Mouse (Mus musculus): ENCODE measurements around the gene Haus4. TPM values are rescaled to one million over a fixed set of nuclear protein-coding genes. Genes with fewer than 3 reads are reported as not detected.

The Haus4 gene
- polyA plus RNA-seq, 1 experiment from 2014 or later = 60.9 TPM

DNA sequence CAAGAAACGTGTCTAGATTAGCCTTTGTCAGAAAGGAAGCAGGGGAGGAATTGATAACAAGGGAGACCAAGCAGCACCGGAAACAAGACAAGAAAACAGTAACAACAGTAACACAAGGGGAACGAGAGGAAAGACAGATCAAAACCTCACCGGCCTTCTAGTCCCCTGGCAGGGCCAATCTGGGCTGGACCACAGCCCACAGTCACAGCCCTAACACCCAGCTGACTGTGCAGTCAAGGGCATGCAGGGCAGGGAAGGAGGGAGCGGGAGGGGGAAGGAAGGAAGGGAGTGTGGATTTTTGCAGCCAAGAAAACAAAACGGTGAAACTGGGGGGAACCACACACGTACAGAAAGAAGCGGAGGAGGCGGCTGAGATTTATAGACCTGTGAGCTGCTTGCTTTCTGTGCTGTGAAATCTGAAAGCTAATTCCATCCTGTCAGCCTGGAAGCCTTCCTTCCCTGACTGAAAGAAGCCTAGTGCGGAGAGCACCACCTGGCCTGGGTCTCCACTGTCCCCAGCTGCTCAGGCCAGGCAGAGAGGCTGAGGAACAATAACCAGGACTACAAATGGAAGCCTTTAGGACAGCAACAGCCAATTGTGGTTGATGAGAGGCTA is 38.0 kb upstream of the Haus4 start:
- ATAC-seq (ENCODE audit: low FRiP score, low TSS enrichment) = peak; percentile 86

GRCm38 (mm10) chr14:54591056-54591455 is 36.6 kb upstream of the Haus4 start:
- no peak overlapping the region for H3K4me3 ChIP-seq (ENCODE audit: low read length)
- H3K4me2 ChIP-seq (replicated peaks; ENCODE audit: low read depth, low read length) = no peak overlapping the region
- H3K36me3 ChIP-seq (ENCODE audit: control insufficient read depth, insufficient read depth, low read length) = peaks cover 6% of the 10 kb centered on the region; the same call in 1 of the 2 replicates
- peaks cover 14% of the 10 kb centered on the region for H3K4me1 ChIP-seq (ENCODE audit: control insufficient read depth, insufficient read depth, low read length)
- no peaks in the 10 kb centered on the region for H3K27me3 ChIP-seq (ENCODE audit: control insufficient read depth, insufficient read depth, low read length)
- no peak overlapping the region for H3K27ac ChIP-seq (ENCODE audit: low read depth, low read length)
- 0 out of 2 replicates have a peak, but pooled peaks cover 5% of the 10 kb centered on the region for H3K9me3 ChIP-seq (ENCODE audit: control insufficient read depth, low read length)
- no peak overlapping the region for H3K9ac ChIP-seq (ENCODE audit: low read depth, low read length)
- WGBS = 93% methylated on average over 16 of the region's 16 CpGs
- ATAC-seq (ENCODE audit: low FRiP score, low TSS enrichment) = no peak

More for the DNA sequence above, 38.0 kb upstream of the Haus4 start:
- WGBS = 13% methylated on average over 10 of the region's 10 CpGs
- Histone ChIP-seq H3K4me3 (ENCODE audit: low read length) (no peak overlapping the region), H3K27ac (ENCODE audit: low read depth, low read length) (peak overlapping the region; percentile 90), H3K36me3 (ENCODE audit: control insufficient read depth, insufficient read depth, low read length) (peaks cover 6% of the 10 kb centered on the region; the same call in 1 of the 2 replicates), H3K9ac (ENCODE audit: low read depth, low read length) (peak overlapping the region; percentile 31; the same call in 1 of the 2 replicates), H3K9me3 (ENCODE audit: control insufficient read depth, low read length) (0 out of 2 replicates have a peak, but pooled peaks cover 5% of the 10 kb centered on the region), H3K4me2 (replicated peaks; ENCODE audit: low read depth, low read length) (no peak overlapping the region; the same call in 1 of the 2 replicates), H3K4me1 (ENCODE audit: control insufficient read depth, insufficient read depth, low read length) (peaks cover 14% of the 10 kb centered on the region), H3K27me3 (ENCODE audit: control insufficient read depth, insufficient read depth, low read length) (no peaks in the 10 kb centered on the region)

GRCm38 (mm10) chr14:54583681-54584338 is 29.4 kb upstream of the Haus4 start:
- 43% methylated on average over 7 of the region's 7 CpGs for WGBS
- no peak overlapping the region for H3K9ac ChIP-seq (ENCODE audit: low read depth, low read length)
- H3K36me3 ChIP-seq (ENCODE audit: control insufficient read depth, insufficient read depth, low read length) = peaks cover 3% of the 10 kb centered on the region; the same call in 1 of the 2 replicates
- no peaks in the 10 kb centered on the region for H3K9me3 ChIP-seq (ENCODE audit: control insufficient read depth, low read length)
- no peaks in the 10 kb centered on the region for H3K27me3 ChIP-seq (ENCODE audit: control insufficient read depth, insufficient read depth, low read length)
- 0 out of 2 replicates have a peak, but pooled peaks cover 2% of the 10 kb centered on the region for H3K4me1 ChIP-seq (ENCODE audit: control insufficient read depth, insufficient read depth, low read length)
- H3K4me2 ChIP-seq (replicated peaks; ENCODE audit: low read depth, low read length) = no peak overlapping the region
- H3K4me3 ChIP-seq (ENCODE audit: low read length) = no peak overlapping the region
- peak; percentile 56 for ATAC-seq (ENCODE audit: low FRiP score, low TSS enrichment)
- H3K27ac ChIP-seq (ENCODE audit: low read depth, low read length) = no peak overlapping the region

- H3K27me3 ChIP-seq (ENCODE audit: control insufficient read depth, insufficient read depth, low read length) = no peaks in the 10 kb centered on the region
- H3K9me3 ChIP-seq (ENCODE audit: control insufficient read depth, low read length) = no peaks in the 10 kb centered on the region
- 84% methylated on average over 9 of the region's 9 CpGs for WGBS
- no peak overlapping the region for H3K4me2 ChIP-seq (replicated peaks; ENCODE audit: low read depth, low read length)
- H3K4me3 ChIP-seq (ENCODE audit: low read length) = no peak overlapping the region
- H3K4me1 ChIP-seq (ENCODE audit: control insufficient read depth, insufficient read depth, low read length) = peaks cover 7% of the 10 kb centered on the region; the same call in 1 of the 2 replicates
- ATAC-seq (ENCODE audit: low FRiP score, low TSS enrichment) = no peak
- no peak overlapping the region for H3K9ac ChIP-seq (ENCODE audit: low read depth, low read length)
- no peak overlapping the region for H3K27ac ChIP-seq (ENCODE audit: low read depth, low read length)
- peaks cover 3% of the 10 kb centered on the region; the same call in 1 of the 2 replicates for H3K36me3 ChIP-seq (ENCODE audit: control insufficient read depth, insufficient read depth, low read length)
Measured at GRCm38 (mm10) chr14:54582536-54582935, 28.1 kb upstream of the Haus4 start.

DNA sequence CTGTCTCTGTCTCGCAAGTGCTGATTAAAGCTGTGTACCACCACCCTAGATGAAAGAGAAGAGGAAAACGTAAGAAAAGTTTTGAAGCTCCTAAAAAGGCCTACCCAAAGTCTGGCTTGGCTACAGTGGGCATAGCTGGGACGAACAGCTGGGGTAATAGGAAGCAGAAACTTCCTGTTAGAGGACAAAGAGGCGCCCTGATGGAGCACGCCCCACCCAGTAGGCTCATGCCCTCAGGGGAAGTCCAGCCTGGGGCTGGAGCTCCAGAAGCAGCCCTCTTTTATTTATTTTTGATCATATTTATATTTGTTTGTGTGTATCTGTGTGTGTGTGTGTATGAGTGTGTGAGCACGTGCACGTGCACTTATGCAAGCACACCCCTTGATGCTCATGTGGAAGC is 25.2 kb upstream of the Haus4 start:
- Histone ChIP-seq H3K27me3 (ENCODE audit: control insufficient read depth, insufficient read depth, low read length) (no peaks in the 10 kb centered on the region), H3K9me3 (ENCODE audit: control insufficient read depth, low read length) (no peaks in the 10 kb centered on the region), H3K9ac (ENCODE audit: low read depth, low read length) (no peak overlapping the region), H3K27ac (ENCODE audit: low read depth, low read length) (no peak overlapping the region), H3K4me3 (ENCODE audit: low read length) (no peak overlapping the region), H3K36me3 (ENCODE audit: control insufficient read depth, insufficient read depth, low read length) (no peaks in the 10 kb centered on the region; the same call in 1 of the 2 replicates), H3K4me1 (ENCODE audit: control insufficient read depth, insufficient read depth, low read length) (peaks cover 15% of the 10 kb centered on the region; the same call in 1 of the 2 replicates), H3K4me2 (replicated peaks; ENCODE audit: low read depth, low read length) (no peak overlapping the region)
- no peak for ATAC-seq (ENCODE audit: low FRiP score, low TSS enrichment)
- 86% methylated on average over 7 of the region's 7 CpGs for WGBS

GRCm38 (mm10) chr14:54578063-54578462 is 23.6 kb upstream of the Haus4 start:
- Histone ChIP-seq H3K36me3 (ENCODE audit: control insufficient read depth, insufficient read depth, low read length) (peaks cover 5% of the 10 kb centered on the region; the same call in 1 of the 2 replicates), H3K4me2 (replicated peaks; ENCODE audit: low read depth, low read length) (peak overlapping the region; percentile 90), H3K27me3 (ENCODE audit: control insufficient read depth, insufficient read depth, low read length) (no peaks in the 10 kb centered on the region), H3K9me3 (ENCODE audit: control insufficient read depth, low read length) (no peaks in the 10 kb centered on the region), H3K27ac (ENCODE audit: low read depth, low read length) (peak overlapping the region; percentile 97), H3K9ac (ENCODE audit: low read depth, low read length) (peak overlapping the region; percentile 95), H3K4me1 (ENCODE audit: control insufficient read depth, insufficient read depth, low read length) (peaks cover 30% of the 10 kb centered on the region), H3K4me3 (ENCODE audit: low read length) (peak overlapping the region; percentile 95)
- under 1% methylated on average over 10 of the region's 10 CpGs for WGBS
- peak; percentile 7; the same call in 1 of the 2 replicates for ATAC-seq (ENCODE audit: low FRiP score, low TSS enrichment)

DNA sequence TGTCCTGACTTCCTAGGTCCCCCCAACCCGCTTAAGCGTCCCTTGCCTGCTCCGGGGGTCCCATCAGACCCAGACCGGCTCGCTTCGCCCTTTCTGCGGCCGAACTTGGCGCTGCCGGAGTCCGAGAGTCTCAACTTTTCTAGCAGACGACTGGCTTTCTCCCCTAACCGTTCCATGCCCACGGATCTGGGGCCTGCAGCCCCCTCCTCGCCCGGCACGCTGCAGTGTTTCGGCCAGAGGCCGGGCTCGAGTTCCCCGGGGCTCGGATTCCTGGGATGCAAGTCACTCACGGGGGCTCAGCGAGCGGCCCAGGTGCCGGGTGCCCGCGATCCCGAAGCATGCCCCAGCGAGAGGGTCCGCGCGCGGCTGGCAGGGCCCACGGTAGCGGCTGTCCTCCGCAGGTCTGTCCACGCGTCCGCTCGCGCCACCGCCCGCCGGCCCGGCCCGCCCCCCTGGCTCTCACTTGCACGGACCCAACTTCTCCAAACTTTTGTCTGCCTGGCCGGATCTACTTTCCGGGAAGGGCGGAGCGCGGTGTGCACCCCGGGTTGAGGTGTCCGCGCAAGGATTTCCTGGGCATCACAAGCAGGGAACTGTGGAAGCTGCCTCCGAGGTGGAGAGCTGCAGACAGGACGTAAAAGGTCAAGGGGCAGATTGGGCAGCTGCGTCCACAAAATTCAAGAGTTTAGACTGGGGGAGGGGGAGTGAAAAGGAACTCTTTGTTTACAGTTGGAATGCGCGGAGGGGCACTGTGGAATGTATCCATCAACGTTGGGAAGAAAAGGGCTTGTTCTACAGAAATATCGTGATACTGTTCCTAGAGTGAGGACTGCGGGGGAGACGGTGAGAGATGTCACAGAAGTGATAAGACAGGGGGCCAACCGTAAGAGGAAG is 22.9 kb upstream of the Haus4 start, which contains the start of gene Ajuba:
TSS of gene Ajuba (minus strand) at position 470 of the 894 bp plus-strand sequence.
- Histone ChIP-seq H3K4me2 (replicated peaks; ENCODE audit: low read depth, low read length) (peak within 1 kb of the TSS; percentile 90), H3K9ac (ENCODE audit: low read depth, low read length) (peak within 1 kb of the TSS; percentile 95), H3K36me3 (ENCODE audit: control insufficient read depth, insufficient read depth, low read length) (peaks cover 6% of the 10 kb centered on the region; the same call in 1 of the 2 replicates), H3K9me3 (ENCODE audit: control insufficient read depth, low read length) (no peaks in the 10 kb centered on the region), H3K4me1 (ENCODE audit: control insufficient read depth, insufficient read depth, low read length) (peaks cover 38% of the 10 kb centered on the region), H3K4me3 (ENCODE audit: low read length) (peak within 1 kb of the TSS; percentile 95), H3K27ac (ENCODE audit: low read depth, low read length) (peak within 1 kb of the TSS; percentile 97), H3K27me3 (ENCODE audit: control insufficient read depth, insufficient read depth, low read length) (no peaks in the 10 kb centered on the region)
- peak; percentile 78 for ATAC-seq (ENCODE audit: low FRiP score, low TSS enrichment)
- WGBS = under 1% methylated on average over 62 of the region's 66 CpGs

DNA sequence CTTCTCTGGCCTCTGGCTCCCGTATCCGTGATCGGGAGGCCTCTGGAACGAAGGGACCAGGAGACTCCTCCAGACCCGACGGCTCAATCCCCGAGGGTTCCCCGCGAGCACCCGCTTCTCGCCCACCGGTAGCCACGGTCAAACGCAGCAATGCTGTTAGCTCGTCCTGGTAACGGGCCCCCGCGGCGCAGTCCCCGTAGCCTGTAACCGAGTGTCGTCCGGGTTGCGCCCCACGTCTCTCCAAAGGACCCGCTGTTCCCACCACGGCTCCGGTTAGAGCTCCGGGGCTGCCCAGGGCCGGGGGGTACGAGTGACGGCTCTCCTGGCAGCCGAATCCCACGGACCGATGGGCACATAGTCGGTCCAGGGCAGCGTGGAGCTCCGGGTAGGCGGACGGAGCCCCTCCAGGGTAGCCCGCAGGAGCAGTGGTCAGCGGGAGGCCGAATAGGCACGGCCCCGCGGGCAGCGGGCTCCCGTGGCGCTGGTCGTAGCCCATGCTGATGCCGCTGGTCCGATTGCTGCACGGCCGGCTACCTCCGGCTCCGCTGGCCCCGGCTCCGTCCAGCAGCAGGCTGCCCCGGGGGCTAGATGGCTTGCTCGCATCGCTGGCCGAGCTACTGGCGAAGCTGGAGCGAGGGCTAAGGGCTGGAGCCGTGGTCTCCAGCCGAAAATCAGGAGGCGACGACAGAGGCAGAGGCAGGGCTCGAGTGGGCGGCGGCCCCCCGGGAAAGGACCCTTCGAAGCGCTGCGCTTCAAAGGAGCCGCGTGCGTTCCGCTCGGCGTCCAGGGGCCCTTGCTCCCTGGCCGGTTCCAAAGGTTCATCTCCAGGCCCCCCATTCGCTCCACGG is 22.0 kb upstream of the Haus4 start:
- ATAC-seq (ENCODE audit: low FRiP score, low TSS enrichment) = peak; percentile 18; the same call in 1 of the 2 replicates
- WGBS = under 1% methylated on average over 84 of the region's 84 CpGs
- H3K4me1 ChIP-seq (ENCODE audit: control insufficient read depth, insufficient read depth, low read length) = peaks cover 42% of the 10 kb centered on the region

More for the DNA sequence above, 22.0 kb upstream of the Haus4 start:
- H3K27ac ChIP-seq (ENCODE audit: low read depth, low read length) = peak overlapping the region; percentile 97
- H3K4me3 ChIP-seq (ENCODE audit: low read length) = peak overlapping the region; percentile 95
- H3K9ac ChIP-seq (ENCODE audit: low read depth, low read length) = peak overlapping the region; percentile 95
- H3K4me2 ChIP-seq (replicated peaks; ENCODE audit: low read depth, low read length) = peak overlapping the region; percentile 90
- H3K36me3 ChIP-seq (ENCODE audit: control insufficient read depth, insufficient read depth, low read length) = peaks cover 10% of the 10 kb centered on the region
- no peaks in the 10 kb centered on the region for H3K9me3 ChIP-seq (ENCODE audit: control insufficient read depth, low read length)
- no peaks in the 10 kb centered on the region for H3K27me3 ChIP-seq (ENCODE audit: control insufficient read depth, insufficient read depth, low read length)

All from kidney, embryonic 14.5 days (tissue).